Mouse (Mus musculus) testis, adult 2 months (tissue): ENCODE measurements around the gene Eif3b. TPM values are rescaled to one million over a fixed set of nuclear protein-coding genes. Genes with fewer than 3 reads are reported as not detected.

ENCODE experiments used
- H3K27ac ChIP-seq: fragments of 200-500 bp; 2 replicates; pipeline ENCODE4 v1.5.1; 2012; ENCODE audit warnings: low read depth, low read length; ENCODE audit not compliant: control insufficient read depth, insufficient read depth
- H3K27me3 ChIP-seq: fragments of 200-500 bp; 2 replicates; pipeline ENCODE4 v1.6.1; 2012; ENCODE audit warnings: mild to moderate bottlenecking, low read length, moderate library complexity; ENCODE audit not compliant: control insufficient read depth, insufficient read depth
- H3K36me3 ChIP-seq: fragments of 200-500 bp; 2 replicates; pipeline ENCODE4 v1.6.1; 2012; ENCODE audit warnings: mild to moderate bottlenecking, low read length; ENCODE audit not compliant: control insufficient read depth, insufficient read depth
- H3K4me1 ChIP-seq: fragments of 200-500 bp; 2 replicates; pipeline ENCODE4 v1.6.1; 2012; ENCODE audit warnings: low read length; ENCODE audit not compliant: control insufficient read depth, insufficient read depth
- H3K4me3 ChIP-seq: fragments of 200-500 bp; 2 replicates; pipeline ENCODE4 v1.5.1; 2012; ENCODE audit warnings: low read depth, mild to moderate bottlenecking, low read length, moderate library complexity, mixed read lengths; ENCODE audit not compliant: control insufficient read depth
- CTCF ChIP-seq: fragments of 200-500 bp; IDR thresholded peaks from 2 replicates; pipeline ENCODE4 v1.5.1; 2012; ENCODE audit warnings: low read depth, mild to moderate bottlenecking, inconsistent platforms, low read length, moderate library complexity; ENCODE audit not compliant: control insufficient read depth, insufficient read depth, insufficient replicate concordance
- POLR2A ChIP-seq: fragments of 200-500 bp; IDR thresholded peaks from 2 replicates; pipeline ENCODE4 v1.6.1; 2012; ENCODE audit warnings: low read depth, mild to moderate bottlenecking, inconsistent platforms, low read length, moderate library complexity; ENCODE audit not compliant: control insufficient read depth
- polyA plus RNA-seq: library from polyadenylated mRNA; depleted of rRNA; stranded (reverse); fragments of >200 nt; gene quantifications from 2 replicates; pipeline ENCODE4 v1.2.3, GENCODE M21; 2012

Gene Eif3b
- polyA plus RNA-seq, 1 experiment: 249 TPM

- Histone ChIP-seq H3K36me3 (no peaks in the 10 kb centered on the region), H3K27ac (no peak within 1 kb of the TSS), H3K4me1 (peaks cover 6% of the 10 kb centered on the region), H3K27me3 (no peaks in the 10 kb centered on the region), H3K4me3 (peak within 1 kb of the TSS; percentile 89)
- TF ChIP-seq CTCF (no peak), POLR2A (peak; percentile 50)
Measured at GRCm38 (mm10) chr5:140388588-140389576, 30.2 kb upstream of the Eif3b start, which contains the start of gene Snx8. Gene Snx8, minus strand, starts transcription at chr5:140389262.

- no peak overlapping the region for H3K27ac ChIP-seq
- peak overlapping the region; percentile 89; the same call in 1 of the 2 replicates for H3K4me3 ChIP-seq
- no peaks in the 10 kb centered on the region for H3K36me3 ChIP-seq
- H3K4me1 ChIP-seq: peaks cover 6% of the 10 kb centered on the region
- no peak for TF ChIP-seq CTCF
- TF ChIP-seq POLR2A: no peak
- no peaks in the 10 kb centered on the region for H3K27me3 ChIP-seq
Measured at GRCm38 (mm10) chr5:140389647-140390046, 29.5 kb upstream of the Eif3b start.

GRCm38 (mm10) chr5:140391435-140391834, 27.7 kb upstream of the Eif3b start:
- TF ChIP-seq POLR2A (no peak), CTCF (no peak)
- H3K4me1 ChIP-seq: peaks cover 6% of the 10 kb centered on the region
- H3K27ac ChIP-seq: no peak overlapping the region
- no peak overlapping the region for H3K4me3 ChIP-seq
- H3K27me3 ChIP-seq: no peaks in the 10 kb centered on the region
- no peaks in the 10 kb centered on the region for H3K36me3 ChIP-seq

GRCm38 (mm10) chr5:140391981-140392380, 27.1 kb upstream of the Eif3b start:
- H3K36me3 ChIP-seq: no peaks in the 10 kb centered on the region
- H3K4me3 ChIP-seq: no peak overlapping the region
- peaks cover 6% of the 10 kb centered on the region for H3K4me1 ChIP-seq
- TF ChIP-seq CTCF: no peak
- H3K27ac ChIP-seq: no peak overlapping the region
- no peaks in the 10 kb centered on the region for H3K27me3 ChIP-seq

GRCm38 (mm10) chr5:140392701-140393100, 26.4 kb upstream of the Eif3b start:
- Histone ChIP-seq H3K4me1 (peaks cover 6% of the 10 kb centered on the region), H3K4me3 (no peak overlapping the region), H3K27me3 (no peaks in the 10 kb centered on the region), H3K36me3 (no peaks in the 10 kb centered on the region), H3K27ac (no peak overlapping the region)
- TF ChIP-seq CTCF (no peak), POLR2A (no peak)

GRCm38 (mm10) chr5:140396166-140396940, 22.8 kb upstream of the Eif3b start:
- Histone ChIP-seq H3K27ac (no peak overlapping the region), H3K36me3 (no peaks in the 10 kb centered on the region), H3K4me1 (no peaks in the 10 kb centered on the region), H3K4me3 (no peak overlapping the region), H3K27me3 (no peaks in the 10 kb centered on the region)
- TF ChIP-seq CTCF: peak; percentile 45; the same call in 1 of the 2 replicates
- no peak for TF ChIP-seq POLR2A
